ENCODE assay signal across 8 mouse cellular contexts in the genomic region with DNA sequence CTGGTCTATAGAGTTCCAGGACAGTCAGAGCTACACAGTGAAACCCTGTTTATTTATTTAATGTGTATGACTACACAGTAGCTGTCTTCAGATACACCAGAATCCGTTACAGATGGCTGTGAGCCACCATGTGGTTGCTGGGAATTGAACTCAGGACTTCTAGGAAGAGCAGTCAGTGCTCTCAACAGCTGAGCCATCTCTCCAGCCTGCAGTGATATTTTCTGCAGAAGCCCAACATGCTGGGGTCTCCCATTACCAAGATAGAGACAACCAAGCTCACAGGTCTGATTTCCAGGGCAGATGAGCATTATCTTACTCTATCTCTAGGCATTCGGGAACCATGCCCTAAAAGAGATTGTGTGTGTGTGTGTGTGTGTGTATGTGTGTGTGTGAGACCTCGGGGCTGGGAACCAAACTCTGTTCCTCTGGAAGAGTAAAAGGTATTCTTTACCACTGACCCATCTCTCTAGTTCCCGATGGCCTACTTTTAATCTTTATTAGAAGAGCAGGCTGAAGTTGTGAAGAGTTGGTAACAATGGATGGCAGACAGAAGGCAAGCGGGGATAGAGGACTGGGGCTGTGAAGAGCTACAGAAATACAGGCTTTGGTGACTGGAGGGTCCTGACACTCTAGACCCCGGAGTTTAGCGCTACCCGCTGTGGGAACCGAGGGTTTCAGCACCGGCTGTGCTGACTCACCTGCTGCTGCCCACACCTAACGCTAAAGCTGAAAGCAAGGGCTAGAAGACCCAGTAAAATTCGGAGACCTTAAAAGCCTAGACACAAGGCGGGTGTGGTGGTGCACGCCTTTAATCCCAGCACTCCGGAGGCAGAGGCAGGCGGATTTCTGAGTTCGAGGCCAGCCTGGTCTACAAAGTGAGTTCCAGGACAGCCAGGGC. TPM values are rescaled to one million over a fixed set of nuclear protein-coding genes. Genes with fewer than 3 reads are reported as not detected.
DNase-seq lines count a peak whose midpoint lies in the region; ATAC-seq and TF ChIP-seq lines count a peak whose summit lies in the region.

No protein-coding gene starts in this region.

- H3K4me3 ChIP-seq in lung, postnatal 0 days (ENCODE audit: low read depth, low read length): peak overlapping the region; percentile 46; the same call in 1 of the 2 replicates
- H3K4me3 ChIP-seq in brown adipose tissue, adult 24 weeks (ENCODE audit: insufficient read depth, low read depth, low read length): peak overlapping the region; percentile 2; the same call in 1 of the 2 replicates
- H3K4me3 ChIP-seq in heart, embryonic 15.5 days: peak overlapping the region; percentile 69
- peak overlapping the region; percentile 6 to 47; a peak in 3 of 4 replicates for H3K4me3 ChIP-seq in liver, embryonic 14.5 days (ENCODE audit: insufficient read depth in 1 of 2, low read depth in 2 of 2, low read length in 2 of 2)

- no peaks in the 10 kb centered on the region for H3K27me3 ChIP-seq in lung, postnatal 0 days (replicated peaks; ENCODE audit: insufficient read depth, low read length)
- no peaks in the 10 kb centered on the region for H3K27me3 ChIP-seq in heart, embryonic 15.5 days
- no peaks in the 10 kb centered on the region for H3K27me3 ChIP-seq in liver, embryonic 14.5 days (ENCODE audit: control insufficient read depth, insufficient read depth, low read length)

- no peaks in the 10 kb centered on the region for H3K9me3 ChIP-seq in lung, postnatal 0 days (ENCODE audit: low read length)
- no peaks in the 10 kb centered on the region for H3K9me3 ChIP-seq in heart, embryonic 15.5 days (replicated peaks)
- H3K9me3 ChIP-seq in liver, embryonic 14.5 days (ENCODE audit: control insufficient read depth, low read length): no peaks in the 10 kb centered on the region

- no peak for DNase-seq in lung, postnatal 0 days (ENCODE audit: low spot score)
- no peak for DNase-seq in lung, postnatal 10 days
- DNase-seq in liver, embryonic 14.5 days (ENCODE audit: low read depth in 3 of 3, low spot score in 3 of 3): peak in 1 of 3 experiments; percentile 30
- DNase-seq in thymus, postnatal 4 days: peak; percentile 51
- DNase-seq in left cerebral cortex, adult 8-10 months (ENCODE audit: low spot score in 2 of 2): no peak
- DNase-seq in right cerebral cortex, postnatal 4 days: no peak

- TF ChIP-seq EP300 in lung, postnatal 0 days (IDR thresholded peaks at IDR 0.05): no peak
- no peak for TF ChIP-seq EP300 in liver, embryonic 14.5 days (IDR thresholded peaks at IDR 0.05; ENCODE audit: low read depth)

- ATAC-seq in lung, postnatal 0 days: no peak
- ATAC-seq in heart, embryonic 15.5 days (replicated peaks; ENCODE audit: insufficient number of reproducible peaks, insufficient read depth, low FRiP score, low read depth): no peak
- no peak for ATAC-seq in liver, embryonic 14.5 days (ENCODE audit: insufficient read depth)

- H3K4me1 ChIP-seq in lung, postnatal 0 days (ENCODE audit: insufficient read depth, low read depth, low read length): peaks cover 14% of the 10 kb centered on the region; the same call in 1 of the 2 replicates
- H3K4me1 ChIP-seq in brown adipose tissue, adult 24 weeks (ENCODE audit: control insufficient read depth, insufficient read depth, insufficient read length, low read length): peaks cover 7% of the 10 kb centered on the region
- peaks cover 40% of the 10 kb centered on the region for H3K4me1 ChIP-seq in heart, embryonic 15.5 days (replicated peaks)
- H3K4me1 ChIP-seq in liver, embryonic 14.5 days (replicated peaks; ENCODE audit: control insufficient read depth in 2 of 2, insufficient read depth in 2 of 2, low read length in 1 of 2): peaks cover 21 to 34% of the 10 kb centered on the region in 2 experiments

- peak overlapping the region; percentile 51; the same call in 1 of the 2 replicates for H3K27ac ChIP-seq in lung, postnatal 0 days (ENCODE audit: low read length)
- 0 out of 2 replicates have a peak overlapping the region, but pooled peaks have one; percentile 24 for H3K27ac ChIP-seq in brown adipose tissue, adult 24 weeks (replicated peaks; ENCODE audit: low read depth, low read length)
- peak overlapping the region; percentile 93 for H3K27ac ChIP-seq in heart, embryonic 15.5 days
- H3K27ac ChIP-seq in liver, embryonic 14.5 days: peak overlapping the region; percentile 69

- no peak for TF ChIP-seq CTCF in lung, postnatal 0 days (IDR thresholded peaks at IDR 0.05)
- no peak for TF ChIP-seq CTCF in liver, embryonic 14.5 days (IDR thresholded peaks at IDR 0.05; ENCODE audit: low read depth)

- 32% methylated on average over 17 of the region's 17 CpGs for WGBS in lung, postnatal 0 days
- WGBS in heart, embryonic 15.5 days: 32% methylated on average over 17 of the region's 17 CpGs
- WGBS in liver, embryonic 14.5 days (ENCODE audit: insufficient replicate concordance): 12% methylated on average over 17 of the region's 17 CpGs

- H3K36me3 ChIP-seq in lung, postnatal 0 days (ENCODE audit: insufficient read depth, low read length): no peaks in the 10 kb centered on the region
- peaks cover 8% of the 10 kb centered on the region; the same call in 1 of the 2 replicates for H3K36me3 ChIP-seq in heart, embryonic 15.5 days
- H3K36me3 ChIP-seq in liver, embryonic 14.5 days (replicated peaks; ENCODE audit: control insufficient read depth, insufficient read depth, low read depth): no peaks in the 10 kb centered on the region

- peak overlapping the region; percentile 37; the same call in 1 of the 2 replicates for H3K4me2 ChIP-seq in lung, postnatal 0 days (replicated peaks; ENCODE audit: low read depth, low read length)
- peak overlapping the region; percentile 61 for H3K4me2 ChIP-seq in heart, embryonic 15.5 days
- H3K4me2 ChIP-seq in liver, embryonic 14.5 days (ENCODE audit: low read depth): peak overlapping the region; percentile 90

- H3K9ac ChIP-seq in lung, postnatal 0 days (replicated peaks; ENCODE audit: low read depth): no peak overlapping the region
- no peak overlapping the region for H3K9ac ChIP-seq in heart, embryonic 15.5 days
- H3K9ac ChIP-seq in liver, embryonic 14.5 days (replicated peaks): peak overlapping the region; percentile 15

RNA-seq across cellular contexts. Expression of gene Brat1, which starts 1.1 kb away (rescaled TPM):
- 15.2 and 16.1 TPM in 2 replicates for polyA plus RNA-seq in lung, postnatal 0 days (2015; fragmentation: Nextera tagmentation; extraction: Ambion mirVana)
- polyA plus RNA-seq in brown adipose tissue, adult 24 weeks (2012; ENCODE audit: insufficient read depth, insufficient read length, missing spikeins): 4.8 and 5.1 TPM in 2 replicates
- 12.2 and 16.9 TPM in 2 replicates for polyA plus RNA-seq in heart, embryonic 15.5 days (2015; fragmentation: Nextera tagmentation; extraction: Ambion mirVana)
- polyA plus RNA-seq in liver, embryonic 14.5 days (2012; rRNA removed): 5.1 and 5.8 TPM in 2 replicates
- polyA plus RNA-seq in liver, embryonic 14.5 days (2014; fragmentation: Nextera tagmentation; extraction: Ambion mirVana): 4.5 and 5.2 TPM in 2 replicates
- total RNA-seq in left cerebral cortex, adult 8-10 months (2022): 10 to 100 TPM; 20.0 to 21.1 (median 21.0) TPM

RNA-seq across cellular contexts. Expression of gene Iqce, which starts 1.6 kb away (rescaled TPM):
- polyA plus RNA-seq in lung, postnatal 0 days (2015; fragmentation: Nextera tagmentation; extraction: Ambion mirVana): 10.3 and 11.0 TPM in 2 replicates
- 2.4 and 3.1 TPM in 2 replicates for polyA plus RNA-seq in brown adipose tissue, adult 24 weeks (2012; ENCODE audit: insufficient read depth, insufficient read length, missing spikeins)
- 8.2 and 10.0 TPM in 2 replicates for polyA plus RNA-seq in heart, embryonic 15.5 days (2015; fragmentation: Nextera tagmentation; extraction: Ambion mirVana)
- 3.8 and 4.6 TPM in 2 replicates for polyA plus RNA-seq in liver, embryonic 14.5 days (2012; rRNA removed)
- 3.2 and 3.4 TPM in 2 replicates for polyA plus RNA-seq in liver, embryonic 14.5 days (2014; fragmentation: Nextera tagmentation; extraction: Ambion mirVana)
- total RNA-seq in left cerebral cortex, adult 8-10 months (2022): 10 to 100 TPM; 45.8 to 52.8 (median 51.2) TPM

RNA-seq across cellular contexts. Expression of gene Amz1, which starts 20.2 kb away (rescaled TPM):
- 2.7 and 3.3 TPM in 2 replicates for polyA plus RNA-seq in lung, postnatal 0 days (2015; fragmentation: Nextera tagmentation; extraction: Ambion mirVana)
- polyA plus RNA-seq in brown adipose tissue, adult 24 weeks (2012; ENCODE audit: insufficient read depth, insufficient read length, missing spikeins): 0.63 TPM in 1 of 2 replicates, not detected in the other
- 0.72 and 1.0 TPM in 2 replicates for polyA plus RNA-seq in heart, embryonic 15.5 days (2015; fragmentation: Nextera tagmentation; extraction: Ambion mirVana)
- 0.60 and 0.65 TPM in 2 replicates for polyA plus RNA-seq in liver, embryonic 14.5 days (2012; rRNA removed)
- polyA plus RNA-seq in liver, embryonic 14.5 days (2014; fragmentation: Nextera tagmentation; extraction: Ambion mirVana): 0.72 and 1.4 TPM in 2 replicates
- 10 to 100 TPM; 21.0 to 28.7 (median 24.7) TPM for total RNA-seq in left cerebral cortex, adult 8-10 months (2022)

RNA-seq across cellular contexts. Expression of gene Ttyh3, which starts 54.9 kb away (rescaled TPM):
- 18.2 and 19.8 TPM in 2 replicates for polyA plus RNA-seq in lung, postnatal 0 days (2015; fragmentation: Nextera tagmentation; extraction: Ambion mirVana)
- polyA plus RNA-seq in brown adipose tissue, adult 24 weeks (2012; ENCODE audit: insufficient read depth, insufficient read length, missing spikeins): 4.8 and 5.2 TPM in 2 replicates
- polyA plus RNA-seq in heart, embryonic 15.5 days (2015; fragmentation: Nextera tagmentation; extraction: Ambion mirVana): 20.3 and 28.9 TPM in 2 replicates
- 8.3 and 10.1 TPM in 2 replicates for polyA plus RNA-seq in liver, embryonic 14.5 days (2012; rRNA removed)
- 5.4 and 7.2 TPM in 2 replicates for polyA plus RNA-seq in liver, embryonic 14.5 days (2014; fragmentation: Nextera tagmentation; extraction: Ambion mirVana)
- 100 to 1,000 TPM; 173 to 201 (median 187) TPM for total RNA-seq in left cerebral cortex, adult 8-10 months (2022)

Comparison
In these comparisons a context has a peak if more than half of its experiments do, and no peak if none do; other contexts are left out.
1. H3K27ac ChIP-seq: peak in every context shown above with its lines; median percentile 93 in heart, embryonic 15.5 days; 69 in liver, embryonic 14.5 days; 51 in lung, postnatal 0 days; 24 in brown adipose tissue, adult 24 weeks.
2. H3K4me2 ChIP-seq: peak in every context shown above with its lines; median percentile 90 in liver, embryonic 14.5 days; 61 in heart, embryonic 15.5 days; 37 in lung, postnatal 0 days.
3. H3K4me3 ChIP-seq: peak in every context shown above with its lines; median percentile 69 in heart, embryonic 15.5 days; 46 in lung, postnatal 0 days; 26 in liver, embryonic 14.5 days; 2 in brown adipose tissue, adult 24 weeks.